Mouse (Mus musculus) midbrain, postnatal 0 days (tissue): ENCODE measurements at regions not wholly inside any gene's neighbourhood (a gene's known extent, or its start where the extent isn't known, plus 50 kb on each side); places are given as distances from the start of the nearest gene placed in this dataset.

Source experiments
- ATAC-seq: fragments of 200-750 bp; cut with Nextera tagmentation; 2 replicates; pipeline ENCODE4 v1.8.0; 2017; ENCODE audit warnings: moderate number of reproducible peaks, mild to moderate bottlenecking, moderate TSS enrichment, moderate library complexity; ENCODE audit not compliant: low FRiP score
- DNase-seq: peaks from one replicate; pipeline ENCODE4 v3.0.0-alpha.2; 2015; ENCODE audit warnings: low spot score
- H3K27ac ChIP-seq: fragments of 300-500 bp; sonication (generic); 2 replicates; pipeline ENCODE4 v1.5.1; 2014; ENCODE audit warnings: low read depth, mild to moderate bottlenecking, low read length, mixed read lengths
- H3K27me3 ChIP-seq: fragments of 300-500 bp; sonication (generic); 2 replicates; pipeline ENCODE4 v1.6.1; 2014; ENCODE audit warnings: low read length, control low read depth, mixed read lengths; ENCODE audit not compliant: insufficient read depth
- H3K36me3 ChIP-seq: fragments of 300-500 bp; sonication (generic); 2 replicates; pipeline ENCODE4 v1.6.1; 2014; ENCODE audit warnings: low read length, control low read depth, mixed read lengths; ENCODE audit not compliant: insufficient read depth
- H3K4me1 ChIP-seq: fragments of 300-500 bp; sonication (generic); 2 replicates; pipeline ENCODE4 v1.6.1; 2014; ENCODE audit warnings: mild to moderate bottlenecking, control low read depth, antibody characterized with exemption, low read length, mixed read lengths; ENCODE audit not compliant: insufficient read depth
- H3K4me2 ChIP-seq: fragments of 300-500 bp; sonication (generic); 2 replicates; pipeline ENCODE4 v1.6.1; 2014; ENCODE audit warnings: low read depth, mild to moderate bottlenecking, low read length, mixed read lengths; ENCODE audit not compliant: poor library complexity, severe bottlenecking
- H3K4me3 ChIP-seq: fragments of 300-500 bp; sonication (generic); 2 replicates; pipeline ENCODE4 v1.5.1; 2014; ENCODE audit warnings: low read depth, mild to moderate bottlenecking, low read length, moderate library complexity
- H3K9ac ChIP-seq: fragments of 300-500 bp; sonication (generic); replicated peaks from 2 replicates; pipeline ENCODE4 v1.6.1; 2014; ENCODE audit warnings: mild to moderate bottlenecking, low read length, moderate library complexity, mixed read lengths; ENCODE audit not compliant: poor library complexity, severe bottlenecking
- H3K9me3 ChIP-seq: fragments of 300-500 bp; sonication (generic); 2 replicates; pipeline ENCODE4 v1.6.1; 2016; ENCODE audit warnings: low read length, control low read depth
- CTCF ChIP-seq: IDR thresholded peaks from 2 replicates; pipeline ENCODE4 v1.5.1; 2016; ENCODE audit warnings: antibody characterized with exemption, mild to moderate bottlenecking
- WGBS: fragments of 180-500 bp; shearing (Covaris S2); extraction: QIAGEN DNeasy Blood & Tissue Kit; methylation state at CpG from one replicate; pipeline ENCODE4 v1.1.7; 2014; 5-methylcytosine and 5-hydroxymethylcytosine counted together

GRCm38 (mm10) chr11:23201701-23202449 lies 54.0 kb upstream of the Xpo1 start:
- H3K4me2 ChIP-seq = no peak overlapping the region
- H3K27me3 ChIP-seq = no peaks in the 10 kb centered on the region
- TF ChIP-seq CTCF = no peak
- no peaks in the 10 kb centered on the region for H3K36me3 ChIP-seq
- 78% methylated on average over 9 of the region's 9 CpGs for WGBS
- no peaks in the 10 kb centered on the region for H3K9me3 ChIP-seq
- no peak for ATAC-seq
- H3K27ac ChIP-seq = no peak overlapping the region
- H3K9ac ChIP-seq = no peak overlapping the region
- no peak for DNase-seq
- no peaks in the 10 kb centered on the region for H3K4me1 ChIP-seq
- H3K4me3 ChIP-seq = no peak overlapping the region

DNA sequence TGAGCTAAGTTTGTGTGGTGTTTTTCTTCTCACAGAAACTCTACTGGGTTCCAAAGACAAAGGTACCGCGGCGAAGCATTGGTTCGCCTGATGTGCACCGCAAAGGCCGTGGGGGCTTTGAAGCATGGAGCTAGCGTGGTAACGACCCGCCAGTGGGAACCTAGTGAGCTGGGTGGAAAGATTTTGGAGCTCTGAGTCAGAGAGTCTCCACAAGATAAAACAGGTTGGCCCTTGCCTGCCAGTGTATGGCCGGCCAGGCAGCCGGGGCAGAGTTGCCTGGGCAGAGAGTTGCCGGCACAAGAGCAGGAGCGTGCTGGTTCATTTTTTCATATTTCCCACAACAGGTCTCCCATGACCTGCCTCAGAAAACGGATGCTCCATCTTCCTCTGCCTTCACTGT lies 52.3 kb upstream of the Xpo1 start:
- Histone ChIP-seq H3K9ac (no peak overlapping the region), H3K36me3 (no peaks in the 10 kb centered on the region), H3K4me3 (no peak overlapping the region), H3K9me3 (no peaks in the 10 kb centered on the region), H3K4me2 (no peak overlapping the region), H3K4me1 (no peaks in the 10 kb centered on the region), H3K27ac (no peak overlapping the region), H3K27me3 (no peaks in the 10 kb centered on the region)
- ATAC-seq = no peak
- no peak for TF ChIP-seq CTCF
- 94% methylated on average over 14 of the region's 14 CpGs for WGBS
- no peak for DNase-seq

DNA sequence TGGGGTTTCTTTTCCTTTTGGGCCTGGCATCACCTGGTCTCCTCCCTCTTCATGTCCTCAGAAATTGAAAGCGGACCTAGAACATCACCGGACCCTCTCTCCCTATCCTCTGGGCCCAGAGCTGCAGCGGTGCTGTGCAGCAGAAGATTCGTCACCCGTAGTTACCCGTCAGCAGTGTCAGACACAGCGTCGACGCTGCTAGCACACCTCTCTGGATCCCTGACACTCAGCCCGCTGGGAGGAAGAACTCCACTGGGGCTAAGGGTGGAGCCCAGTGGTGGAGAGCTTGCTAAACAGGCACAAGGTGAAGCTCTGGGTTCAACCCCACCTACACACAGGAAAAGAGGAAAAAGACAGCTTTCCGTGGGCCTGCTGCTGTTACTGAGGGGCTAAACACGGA lies 51.8 kb upstream of the Xpo1 start:
- no peak for TF ChIP-seq CTCF
- H3K36me3 ChIP-seq = no peaks in the 10 kb centered on the region
- no peaks in the 10 kb centered on the region for H3K4me1 ChIP-seq
- H3K9ac ChIP-seq = no peak overlapping the region
- DNase-seq = no peak
- no peak for ATAC-seq
- H3K27ac ChIP-seq = no peak overlapping the region
- H3K4me2 ChIP-seq = no peak overlapping the region
- no peak overlapping the region for H3K4me3 ChIP-seq
- H3K9me3 ChIP-seq = no peaks in the 10 kb centered on the region
- 84% methylated on average over 12 of the region's 12 CpGs for WGBS
- H3K27me3 ChIP-seq = no peaks in the 10 kb centered on the region
